Mouse (Mus musculus) embryonic facial prominence, embryonic 14.5 days (tissue): Measurements from ENCODE around the gene Gm10037. TPM values are rescaled to one million over a fixed set of nuclear protein-coding genes. Genes with fewer than 3 reads are reported as not detected.
"Not testable (repeated sequence)": the region's sequence is repeated elsewhere in the genome, so short reads cannot be mapped to it uniquely, and the experiment has no call there.

ENCODE experiments used
- ATAC-seq: fragments of 200-750 bp; cut with Nextera tagmentation; 2 replicates; pipeline ENCODE4 v1.8.0; 2017; ENCODE audit warnings: low read depth, moderate number of reproducible peaks, moderate TSS enrichment
- DNase-seq: peaks from one replicate; pipeline ENCODE4 v3.0.0-alpha.2; 2015; ENCODE audit warnings: low spot score
- H3K27ac ChIP-seq: fragments of 300-500 bp; sonication (generic); replicated peaks from 2 replicates; pipeline ENCODE4 v1.5.1; 2014; ENCODE audit warnings: low read depth, mild to moderate bottlenecking, low read length, moderate library complexity
- H3K27me3 ChIP-seq: fragments of 300-500 bp; sonication (generic); replicated peaks from 2 replicates; pipeline ENCODE4 v1.6.1; 2014; ENCODE audit warnings: low read length; ENCODE audit not compliant: control insufficient read depth, insufficient read depth
- H3K36me3 ChIP-seq: fragments of 300-500 bp; sonication (generic); 2 replicates; pipeline ENCODE4 v1.6.1; 2014; ENCODE audit warnings: low read length, mixed read lengths; ENCODE audit not compliant: control insufficient read depth, insufficient read depth
- H3K4me1 ChIP-seq: fragments of 300-500 bp; sonication (generic); 2 replicates; pipeline ENCODE4 v1.6.1; 2014; ENCODE audit warnings: antibody characterized with exemption, low read length; ENCODE audit not compliant: control insufficient read depth, insufficient read depth
- H3K4me2 ChIP-seq: fragments of 300-500 bp; sonication (generic); 2 replicates; pipeline ENCODE4 v1.6.1; 2014; ENCODE audit warnings: low read depth, mild to moderate bottlenecking, low read length, moderate library complexity, mixed read lengths
- H3K4me3 ChIP-seq: fragments of 300-500 bp; sonication (generic); 2 replicates; pipeline ENCODE4 v1.5.1; 2014; ENCODE audit warnings: low read depth, mild to moderate bottlenecking, low read length
- H3K9ac ChIP-seq: fragments of 300-500 bp; sonication (generic); 2 replicates; pipeline ENCODE4 v1.6.1; 2014; ENCODE audit warnings: low read depth, mild to moderate bottlenecking, low read length, moderate library complexity, mixed read lengths
- H3K9me3 ChIP-seq: fragments of 300-500 bp; sonication (generic); 2 replicates; pipeline ENCODE4 v1.6.1; 2016; ENCODE audit warnings: low read length; ENCODE audit not compliant: control insufficient read depth
- WGBS: fragments of 180-500 bp; shearing (Covaris S2); extraction: QIAGEN DNeasy Blood & Tissue Kit; methylation state at CpG from one replicate; pipeline ENCODE4 v1.1.7; 2014; 5-methylcytosine and 5-hydroxymethylcytosine counted together
- polyA plus RNA-seq: library from polyadenylated mRNA; unstranded; fragments of >200 nt; fragmentation: Nextera tagmentation; extraction: Ambion mirVana; gene quantifications from 2 replicates; pipeline ENCODE4 v1.2.1, GENCODE M21; 2014

Gene Gm10037
- polyA plus RNA-seq, 1 experiment from 2014 or later, result 2.3 TPM

DNA sequence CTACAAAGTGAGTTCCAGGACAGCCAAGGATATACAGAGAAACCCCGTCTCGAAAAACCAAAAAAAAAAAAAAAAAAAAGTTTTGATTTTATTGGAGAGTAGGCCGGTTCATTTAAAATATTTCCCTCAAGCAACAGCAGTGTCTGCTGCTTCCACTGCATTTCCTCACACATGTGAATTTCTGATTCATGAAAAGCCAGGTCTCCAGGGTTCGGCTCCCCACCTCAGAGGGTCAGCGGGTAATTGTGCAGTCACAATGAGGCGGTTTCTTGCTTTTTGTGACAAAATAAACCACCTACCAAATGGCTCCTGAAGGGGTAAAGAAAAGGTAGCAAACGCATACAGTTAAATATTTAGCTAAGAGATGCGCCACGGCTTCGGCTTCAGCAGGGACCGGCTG lies 32.1 kb downstream of the Gm10037 start, which contains the start of gene BC048507:
BC048507 (plus strand) TSS at position 301 of the 400 bp plus-strand sequence.
- Histone ChIP-seq H3K4me1 (no peaks in the 10 kb centered on the region), H3K4me2 (no peak within 1 kb of the TSS), H3K27ac (no peak within 1 kb of the TSS), H3K9ac (no peak within 1 kb of the TSS), H3K36me3 (no peaks in the 10 kb centered on the region), H3K9me3 (no peaks in the 10 kb centered on the region), H3K4me3 (no peak within 1 kb of the TSS), H3K27me3 (no peaks in the 10 kb centered on the region)
- ATAC-seq (no peak), DNase-seq (no peak)
- WGBS, result 75% methylated on average over 11 of the region's 11 CpGs

- peak; percentile 31 for DNase-seq
- Histone ChIP-seq H3K27ac (no peak overlapping the region), H3K9ac (no peak overlapping the region), H3K9me3 (no peaks in the 10 kb centered on the region), H3K27me3 (no peaks in the 10 kb centered on the region), H3K36me3 (no peaks in the 10 kb centered on the region), H3K4me1 (no peaks in the 10 kb centered on the region), H3K4me3 (no peak overlapping the region), H3K4me2 (no peak overlapping the region)
- WGBS, result 59% methylated on average over 5 of the region's 5 CpGs
- ATAC-seq, result peak; percentile 75; the same call in 1 of the 2 replicates
These were observed 34.0 kb downstream of the Gm10037 start for GRCm38 (mm10) chr13:67864764-67865350.

DNA sequence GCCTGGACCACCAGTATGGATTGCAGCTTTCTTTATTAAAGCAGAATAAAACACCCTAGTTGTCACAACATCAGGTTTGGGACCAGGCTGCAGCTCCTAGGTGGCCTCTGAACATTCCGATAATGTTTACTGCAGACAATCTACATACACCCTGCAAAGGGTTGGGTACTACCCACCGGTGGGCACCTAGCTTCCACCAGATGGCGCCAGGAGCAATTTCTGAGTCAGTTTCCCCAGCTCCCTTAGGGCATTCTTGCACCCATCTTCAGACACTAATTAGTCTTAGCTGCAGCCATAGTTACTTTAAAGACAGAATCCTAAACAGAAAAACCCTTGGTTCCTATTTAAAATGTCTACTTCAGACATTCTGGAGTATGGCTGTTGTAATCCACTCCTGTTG lies 37.0 kb downstream of the Gm10037 start:
- no peak overlapping the region for H3K27ac ChIP-seq
- 31% methylated on average over 3 of the region's 3 CpGs for WGBS
- no peak overlapping the region for H3K9ac ChIP-seq
- DNase-seq (no peak), ATAC-seq (no peak)
- H3K36me3 ChIP-seq, result no peaks in the 10 kb centered on the region
- H3K4me2 ChIP-seq, result no peak overlapping the region
- H3K4me3 ChIP-seq, result no peak overlapping the region
- H3K9me3 ChIP-seq, result no peaks in the 10 kb centered on the region
- H3K27me3 ChIP-seq, result no peaks in the 10 kb centered on the region
- no peaks in the 10 kb centered on the region for H3K4me1 ChIP-seq

DNA sequence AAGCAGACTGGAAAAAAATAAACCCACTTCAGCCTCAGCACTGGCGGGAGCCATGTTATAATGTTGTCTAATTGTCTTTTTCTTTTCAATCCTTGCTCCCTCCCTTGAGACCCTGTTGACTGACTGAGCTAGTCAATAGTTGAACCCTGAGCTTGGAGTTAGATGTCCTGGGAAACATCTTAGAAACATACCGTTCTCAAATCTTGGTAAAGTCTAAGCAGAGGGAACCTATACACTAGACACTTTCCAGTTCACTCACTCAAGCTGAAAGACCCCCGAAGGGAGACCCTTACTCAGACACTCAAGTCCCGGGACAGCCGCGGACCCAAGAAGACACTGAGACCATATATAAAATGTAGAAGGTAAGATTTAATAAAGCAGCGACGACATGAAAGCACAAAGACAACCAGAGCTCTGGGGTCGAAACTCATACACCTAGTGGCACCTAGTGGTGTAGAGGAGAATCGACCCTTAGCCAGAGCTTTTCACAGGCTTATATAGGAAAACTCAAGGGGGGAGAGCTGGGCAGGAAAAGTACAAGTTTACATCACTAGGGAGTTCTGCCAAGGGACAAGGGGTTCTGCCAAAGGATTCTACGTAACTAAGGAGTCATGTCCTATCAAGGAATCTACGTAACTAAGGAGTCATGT lies 45.3 kb downstream of the Gm10037 start:
- H3K4me2 ChIP-seq, H3K4me1 ChIP-seq, DNase-seq, H3K9ac ChIP-seq, H3K9me3 ChIP-seq, H3K4me3 ChIP-seq, H3K27me3 ChIP-seq, H3K27ac ChIP-seq, H3K36me3 ChIP-seq, ATAC-seq: not testable (repeated sequence)
- 38% methylated on average over 7 of the region's 12 CpGs for WGBS

- 65% methylated on average over 6 of the region's 7 CpGs for WGBS
- no peak overlapping the region for H3K9ac ChIP-seq
- H3K4me1 ChIP-seq, result no peaks in the 10 kb centered on the region
- peak; percentile 23 for DNase-seq
- no peak for ATAC-seq
- H3K36me3 ChIP-seq, result no peaks in the 10 kb centered on the region
- H3K9me3 ChIP-seq, result 0 out of 2 replicates have a peak, but pooled peaks cover 5% of the 10 kb centered on the region
- no peak overlapping the region for H3K4me2 ChIP-seq
- no peak overlapping the region for H3K4me3 ChIP-seq
- no peaks in the 10 kb centered on the region for H3K27me3 ChIP-seq
- no peak overlapping the region for H3K27ac ChIP-seq
These were observed 45.9 kb downstream of the Gm10037 start for GRCm38 (mm10) chr13:67876699-67877254.

- Histone ChIP-seq H3K4me2 (no peak overlapping the region), H3K4me1 (no peaks in the 10 kb centered on the region), H3K9ac (no peak overlapping the region), H3K27ac (no peak overlapping the region), H3K36me3 (no peaks in the 10 kb centered on the region), H3K4me3 (no peak overlapping the region), H3K27me3 (no peaks in the 10 kb centered on the region), H3K9me3 (0 out of 2 replicates have a peak, but pooled peaks cover 12% of the 10 kb centered on the region)
- 87% methylated on average over 8 of the region's 8 CpGs for WGBS
- DNase-seq, result no peak
- ATAC-seq, result no peak
These were observed 53.1 kb downstream of the Gm10037 start for GRCm38 (mm10) chr13:67883966-67884365.

Other genes starting within 250 kb of the Gm10037 start
- gene Zfp729b, start 221.4 kb upstream of the Gm10037 start, polyA plus RNA-seq, result 4.8 and 5.1 TPM in 2 replicates
- gene Gm49345, start 193.3 kb upstream of the Gm10037 start, polyA plus RNA-seq, result 0.51 TPM in 1 of 2 replicates, not detected in the other
- 3.9 and 4.3 TPM in 2 replicates for gene Zfp729a, start 193.3 kb upstream of the Gm10037 start, polyA plus RNA-seq
- 8.8 and 10.5 TPM in 2 replicates for gene Zfp738, start 144.0 kb upstream of the Gm10037 start, polyA plus RNA-seq
- 3.5 TPM in 2 replicates for gene Zfp65, start 101.9 kb upstream of the Gm10037 start, polyA plus RNA-seq
- 5.3 and 6.6 TPM in 2 replicates for gene Zfp85, start 75.9 kb upstream of the Gm10037 start, polyA plus RNA-seq
- 1.7 and 2.5 TPM in 2 replicates for gene Zfp493, start 51.4 kb upstream of the Gm10037 start, polyA plus RNA-seq
- 6.5 TPM in 2 replicates for gene Zfp273, start 17.4 kb upstream of the Gm10037 start, polyA plus RNA-seq
- gene BC048507, start 32.2 kb downstream of the Gm10037 start, polyA plus RNA-seq, result not detected in 2 replicates